Mouse (Mus musculus) Muller cell, postnatal 12 days (primary cell): ENCODE results near the gene Socs5.

Source experiments
- DNase-seq: peaks from one replicate; pipeline ENCODE4 v3.0.0-alpha.2; 2015; ENCODE audit errors: inconsistent ontology term

Gene Socs5

DNA sequence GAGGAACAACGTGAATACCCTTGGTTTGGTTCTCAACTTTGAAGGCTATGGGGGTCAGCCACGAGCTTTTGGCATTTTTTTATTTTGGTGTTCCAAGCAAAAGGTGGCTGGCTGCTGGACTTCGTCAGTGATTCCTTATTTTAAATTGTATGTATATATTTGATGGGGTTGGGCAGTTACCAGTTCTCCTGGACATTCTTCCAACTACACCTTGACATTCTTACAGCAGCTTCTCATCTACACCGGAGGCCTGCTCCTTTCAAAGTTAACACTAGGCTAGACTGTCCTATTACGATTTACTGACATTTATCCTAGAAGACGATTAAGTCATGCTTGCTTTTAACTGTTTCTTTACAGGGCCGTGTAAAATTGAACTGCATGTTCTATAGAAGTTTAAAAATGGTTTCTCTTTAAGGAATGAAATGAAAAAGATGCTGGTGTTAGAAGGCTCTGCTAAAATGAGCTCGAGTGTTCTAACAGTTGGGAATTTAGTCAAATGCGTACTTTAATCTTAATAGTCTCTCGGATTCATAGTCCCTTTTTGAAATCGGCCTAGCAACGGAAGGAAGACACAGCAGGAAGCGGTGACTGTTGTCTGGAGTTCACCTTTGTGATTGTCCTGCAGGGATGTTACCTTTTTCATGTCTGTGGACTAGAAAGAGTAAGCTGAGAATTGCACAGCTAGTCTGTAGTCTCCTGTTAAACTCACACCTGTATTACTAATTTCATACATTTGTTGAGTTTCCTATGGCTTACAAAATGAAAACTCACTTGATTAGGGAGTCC lies 1.2 kb downstream of the Socs5 start:
- DNase-seq: no peak

DNA sequence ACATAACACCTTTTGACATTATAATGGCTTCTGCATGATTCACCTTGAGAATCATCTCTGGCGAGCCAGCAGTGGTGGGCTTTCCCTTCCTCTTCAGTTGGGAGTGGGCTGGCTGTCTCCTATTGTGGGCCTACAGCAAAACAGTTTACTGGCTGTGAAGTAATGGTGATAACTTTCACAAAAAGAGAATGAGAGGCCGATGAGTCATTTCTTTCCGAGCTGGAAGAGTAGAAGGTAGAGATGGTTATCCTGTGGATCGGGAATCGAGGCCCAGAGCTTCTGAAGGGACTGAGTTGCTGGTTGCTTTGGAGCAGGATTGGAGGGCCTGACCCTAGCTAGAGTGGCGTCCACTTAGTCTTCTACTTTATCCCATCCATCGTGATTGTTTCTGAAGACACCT lies 2.0 kb downstream of the Socs5 start:
- DNase-seq: no peak

DNA sequence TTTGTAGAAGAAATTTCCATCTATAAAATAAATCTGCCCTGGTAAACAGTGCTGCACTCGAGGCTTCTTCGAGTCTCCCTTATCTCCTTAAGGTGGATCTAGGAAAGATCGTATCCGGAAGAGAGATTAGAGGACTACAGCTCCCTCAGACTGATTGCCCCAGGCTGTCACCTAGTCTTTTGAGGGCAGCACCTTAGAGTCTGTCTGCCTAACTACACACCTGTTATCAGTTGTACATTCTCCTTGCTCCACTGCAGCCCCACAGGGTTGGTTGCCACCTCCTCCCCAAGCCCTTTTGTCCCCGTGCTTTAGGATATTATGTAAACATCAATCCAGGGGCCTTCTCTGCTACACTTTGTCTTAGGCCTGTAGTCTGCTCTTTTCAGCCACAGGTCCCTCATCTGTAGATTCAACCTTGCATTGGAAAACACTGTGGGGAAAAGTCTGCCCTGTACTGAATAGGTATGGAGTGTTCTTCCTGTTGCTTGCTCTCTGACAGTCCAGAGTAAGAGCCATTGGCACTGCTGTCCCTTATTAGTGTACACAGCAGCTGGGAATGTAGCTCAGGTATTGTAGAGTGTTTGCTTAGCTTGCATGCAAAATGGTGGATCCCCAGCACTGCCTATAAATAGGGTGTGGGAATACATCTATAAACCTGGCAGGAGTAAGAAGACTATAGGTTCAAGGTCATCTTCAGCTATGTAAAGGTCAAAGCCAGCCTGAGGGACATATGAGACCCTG lies 5.5 kb downstream of the Socs5 start:
- DNase-seq: no peak

DNA sequence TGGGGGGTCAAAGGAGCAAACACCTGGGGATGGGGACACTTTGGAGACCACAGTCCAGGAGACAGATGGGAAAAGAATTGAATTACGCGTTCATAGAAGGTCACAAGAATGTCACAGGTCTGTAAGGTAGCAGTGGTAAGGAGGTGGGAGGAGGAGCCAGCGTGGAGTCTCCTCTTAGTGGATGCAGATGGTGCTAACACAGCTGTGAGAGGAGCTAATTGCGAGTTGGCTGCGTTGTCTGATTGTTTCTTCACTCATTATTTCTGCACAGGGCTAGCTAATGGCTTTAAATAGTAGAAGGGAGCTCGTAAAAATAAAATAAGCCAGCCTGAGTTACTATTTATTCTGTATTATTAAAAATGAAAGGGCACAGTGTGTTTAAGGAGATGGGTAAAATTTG lies 8.1 kb downstream of the Socs5 start:
- no peak for DNase-seq

DNA sequence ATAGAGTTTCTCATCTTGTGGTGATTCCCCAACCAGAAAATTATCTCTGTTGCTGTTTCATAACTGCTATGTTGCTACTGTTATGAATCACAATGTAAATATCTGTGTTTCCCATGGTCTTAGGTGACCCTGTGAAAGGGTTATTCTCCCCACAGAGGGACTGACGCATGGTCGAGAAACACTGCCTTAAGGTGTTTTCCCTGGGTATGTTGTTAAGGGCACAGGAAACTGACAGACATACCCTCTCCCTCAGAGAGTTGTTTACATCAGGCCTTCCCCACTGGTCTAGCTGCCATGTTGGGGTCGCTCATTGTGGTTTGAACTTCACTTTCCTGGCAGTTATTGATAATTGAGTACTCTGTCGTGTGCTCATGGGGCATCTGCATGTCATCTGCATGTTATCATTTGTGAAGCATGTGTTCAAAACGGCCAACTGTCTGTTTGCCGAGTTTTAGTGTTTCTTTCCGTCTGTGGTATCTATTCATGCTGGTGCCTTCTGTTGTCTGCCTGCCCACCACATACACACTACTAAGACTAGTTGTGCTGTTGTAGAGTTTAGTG lies 11.6 kb downstream of the Socs5 start:
- no peak for DNase-seq

DNA sequence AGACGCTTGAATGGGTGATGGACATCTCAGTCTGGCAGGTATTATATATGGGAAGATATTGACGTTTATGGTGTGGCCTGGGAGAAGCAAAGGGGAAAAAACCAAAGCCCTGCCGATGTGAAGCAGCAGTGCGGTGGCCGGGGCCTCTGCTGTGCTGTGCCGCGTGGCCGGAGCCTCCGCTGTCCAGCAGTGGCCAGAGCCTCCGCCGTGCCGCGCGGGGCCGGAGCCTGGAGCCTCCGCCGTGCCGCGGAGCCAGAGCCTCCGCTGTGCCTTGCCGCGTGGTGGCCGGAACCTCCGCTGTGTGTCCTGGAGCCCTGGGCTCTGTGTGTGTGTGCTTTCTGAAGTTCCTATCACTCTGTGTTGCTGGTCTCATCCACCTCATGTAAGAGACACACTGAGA lies 17.9 kb downstream of the Socs5 start:
- DNase-seq: no peak

DNA sequence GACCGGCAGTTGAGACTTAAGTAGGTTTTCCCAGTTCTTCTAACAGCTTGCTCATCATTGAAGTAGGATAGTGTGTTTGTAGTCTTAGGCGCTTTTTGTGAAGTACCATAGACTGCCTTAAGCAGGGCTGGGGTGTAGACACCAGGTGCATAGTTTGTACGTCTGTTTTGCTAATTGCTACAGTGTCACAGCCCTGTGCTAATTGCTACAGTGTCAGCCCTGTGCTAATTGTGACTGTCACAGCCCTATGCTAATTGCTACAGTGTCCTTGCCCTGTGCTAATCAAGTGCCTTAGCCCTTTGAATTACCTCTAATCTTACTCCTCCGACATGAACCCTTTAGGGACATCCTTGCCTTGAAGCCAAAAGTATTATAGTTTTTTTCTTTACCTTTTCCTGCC lies 24.8 kb downstream of the Socs5 start:
- no peak for DNase-seq

DNA sequence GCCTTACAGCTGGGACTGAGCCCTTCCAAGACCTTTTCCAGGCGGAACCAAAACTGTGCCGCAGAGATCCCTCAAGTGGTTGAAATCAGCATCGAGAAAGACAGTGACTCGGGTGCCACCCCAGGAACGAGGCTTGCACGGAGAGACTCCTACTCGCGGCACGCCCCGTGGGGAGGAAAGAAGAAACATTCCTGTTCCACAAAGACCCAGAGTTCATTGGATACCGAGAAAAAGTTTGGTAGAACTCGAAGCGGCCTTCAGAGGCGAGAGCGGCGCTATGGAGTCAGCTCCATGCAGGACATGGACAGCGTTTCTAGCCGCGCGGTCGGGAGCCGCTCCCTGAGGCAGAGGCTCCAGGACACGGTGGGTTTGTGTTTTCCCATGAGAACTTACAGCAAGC lies 26.3 kb downstream of the Socs5 start:
- DNase-seq: no peak

DNA sequence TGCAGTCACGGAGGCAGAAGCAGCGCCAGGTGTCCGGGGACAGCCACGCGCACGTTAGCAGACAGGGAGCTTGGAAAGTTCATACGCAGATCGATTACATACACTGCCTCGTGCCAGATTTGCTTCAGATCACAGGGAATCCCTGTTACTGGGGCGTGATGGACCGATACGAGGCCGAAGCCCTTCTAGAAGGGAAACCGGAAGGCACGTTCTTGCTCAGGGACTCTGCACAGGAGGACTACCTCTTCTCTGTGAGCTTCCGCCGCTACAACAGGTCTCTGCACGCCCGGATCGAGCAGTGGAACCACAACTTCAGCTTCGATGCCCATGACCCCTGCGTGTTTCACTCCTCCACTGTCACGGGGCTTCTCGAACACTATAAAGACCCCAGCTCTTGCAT lies 27.2 kb downstream of the Socs5 start:
- DNase-seq: no peak

DNA sequence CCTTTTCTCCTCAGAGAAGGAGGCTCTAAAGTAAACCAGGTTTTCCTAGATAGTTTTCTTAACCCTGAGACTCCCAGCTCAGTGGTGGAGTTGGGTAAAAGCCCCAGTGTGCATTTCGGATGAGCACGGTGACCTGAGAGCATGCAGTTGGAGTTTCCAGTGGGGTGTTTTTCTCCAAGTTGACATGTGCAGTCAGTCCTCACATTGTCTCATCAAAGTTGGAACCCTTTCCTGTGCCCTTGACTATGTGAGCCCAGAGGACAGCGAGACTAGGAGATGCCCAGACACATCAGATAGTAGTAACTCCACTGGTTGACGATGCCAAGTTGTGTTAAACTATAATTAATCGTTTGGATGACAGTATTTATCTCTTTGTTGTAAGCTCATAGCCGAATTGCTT lies 28.3 kb downstream of the Socs5 start:
- DNase-seq: no peak

DNA sequence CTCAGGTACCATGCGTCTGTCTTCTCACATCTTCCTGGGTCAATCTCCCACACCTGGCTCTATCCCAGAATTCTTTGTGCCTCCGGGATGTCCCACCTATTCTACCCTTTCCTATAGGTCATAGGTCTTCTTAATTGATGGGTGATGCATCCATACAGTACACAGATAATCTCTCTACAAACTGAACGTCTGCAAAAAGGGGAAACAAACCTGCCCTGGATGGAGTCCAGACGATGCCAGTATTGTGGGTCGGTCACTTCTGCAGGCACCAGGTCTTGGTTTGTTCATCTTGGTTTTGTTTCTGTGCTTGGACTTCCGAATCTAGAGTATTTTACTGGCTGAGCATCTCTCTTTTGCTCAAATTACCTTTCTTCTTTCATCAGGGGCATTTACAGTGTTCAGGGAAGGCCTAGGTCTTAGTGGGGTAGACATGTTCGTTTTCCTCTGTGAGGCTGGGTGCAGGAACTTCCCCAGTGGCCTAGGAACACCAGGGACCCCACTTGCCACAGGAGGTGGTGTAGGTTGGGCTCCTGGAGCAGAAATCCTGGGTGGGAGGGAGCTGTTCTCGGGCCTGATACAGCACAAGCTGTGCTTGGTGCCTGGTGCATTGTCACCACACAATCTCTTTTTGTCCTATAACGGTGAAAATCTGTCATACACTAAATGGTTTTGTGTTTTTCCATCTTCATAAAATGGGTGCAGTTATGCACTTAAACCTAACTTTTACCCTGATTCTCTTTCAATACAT lies 33.9 kb downstream of the Socs5 start:
- no peak for DNase-seq

DNA sequence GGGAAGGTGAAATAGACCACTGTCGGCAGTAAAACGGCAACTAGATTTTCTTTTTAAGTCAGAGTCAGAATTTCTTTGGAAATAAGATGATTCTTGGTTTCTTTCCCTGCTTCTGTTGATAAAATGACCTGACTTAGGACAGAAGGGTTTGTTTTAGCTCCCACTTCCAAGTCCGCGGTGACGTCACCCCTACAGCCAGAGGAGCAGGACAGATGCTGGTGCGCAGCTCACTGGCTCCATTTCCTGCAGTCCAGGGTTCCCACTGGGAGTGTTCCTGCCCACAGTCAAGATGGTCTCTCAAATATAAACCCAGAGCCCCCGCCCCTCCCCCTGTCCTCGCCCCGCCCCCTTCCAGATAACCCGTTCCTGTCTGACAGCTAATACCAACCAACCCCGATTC lies 34.8 kb downstream of the Socs5 start:
- peak; percentile 29 for DNase-seq

DNA sequence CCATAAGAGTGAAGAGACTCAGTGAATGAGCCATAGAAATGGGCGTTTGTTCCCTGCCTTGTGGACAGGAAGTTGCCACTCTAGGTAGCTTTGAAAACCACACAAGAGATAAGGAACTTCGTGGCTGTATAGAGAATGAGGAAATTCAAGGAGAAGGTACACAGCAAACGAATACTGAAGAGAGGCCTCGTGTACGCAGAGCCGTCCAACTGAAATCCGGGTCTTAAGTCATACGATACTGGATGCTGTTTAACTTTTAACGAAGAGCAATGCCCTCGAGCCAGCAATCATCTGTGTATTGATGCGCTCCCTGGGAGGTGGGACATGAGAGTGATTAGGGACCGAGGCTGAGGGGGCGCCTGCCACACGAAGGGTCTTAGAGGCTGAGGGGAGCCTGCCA lies 35.7 kb downstream of the Socs5 start:
- DNase-seq: no peak

DNA sequence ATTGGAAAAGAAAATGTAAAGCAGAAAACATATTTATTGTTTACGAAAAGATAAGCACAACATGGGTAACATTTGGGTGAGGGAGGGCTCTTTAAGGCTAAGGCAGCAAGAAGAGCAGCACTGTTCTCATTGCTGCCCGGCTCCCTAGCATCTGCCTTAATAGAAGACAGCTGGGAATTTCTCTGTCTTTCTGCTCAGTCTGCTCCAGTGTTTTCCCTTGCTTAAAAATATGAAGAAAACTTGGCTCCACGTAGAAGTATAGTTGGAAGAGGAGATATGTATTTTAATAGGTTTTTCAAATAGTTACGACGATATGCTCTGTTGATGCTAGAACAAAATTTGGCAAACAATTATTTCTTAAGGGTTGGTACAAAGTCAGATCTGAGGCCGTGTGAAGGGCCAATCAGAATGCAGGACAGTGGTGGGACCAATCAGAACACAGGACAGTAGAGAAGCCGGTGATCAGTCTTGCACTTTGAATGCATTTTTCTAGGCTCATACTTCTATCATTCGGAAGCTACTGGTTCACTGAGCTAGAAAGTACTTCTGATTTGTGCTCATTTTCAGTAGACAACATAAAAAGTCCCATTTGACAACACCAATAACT lies 39.0 kb downstream of the Socs5 start:
- no peak for DNase-seq

DNA sequence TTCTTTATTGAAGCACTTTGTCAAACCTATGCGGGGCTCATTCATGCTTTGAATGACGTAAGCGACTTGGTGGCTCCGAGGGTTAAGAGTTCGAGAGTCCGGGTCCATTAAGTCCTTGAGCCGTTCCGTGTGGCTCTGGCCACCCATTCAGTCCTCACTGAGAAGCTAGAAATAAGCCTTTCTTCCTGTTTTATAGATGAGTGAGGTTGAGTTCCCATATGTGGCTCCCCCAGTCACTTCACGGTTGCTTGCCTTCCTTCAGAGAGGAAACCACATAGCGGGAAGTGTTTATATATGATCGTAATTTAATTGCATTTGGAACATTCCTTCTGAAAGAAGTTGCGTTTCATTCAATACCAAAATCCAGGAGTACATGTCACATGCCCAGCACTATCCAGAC lies 42.3 kb downstream of the Socs5 start:
- DNase-seq: no peak

DNA sequence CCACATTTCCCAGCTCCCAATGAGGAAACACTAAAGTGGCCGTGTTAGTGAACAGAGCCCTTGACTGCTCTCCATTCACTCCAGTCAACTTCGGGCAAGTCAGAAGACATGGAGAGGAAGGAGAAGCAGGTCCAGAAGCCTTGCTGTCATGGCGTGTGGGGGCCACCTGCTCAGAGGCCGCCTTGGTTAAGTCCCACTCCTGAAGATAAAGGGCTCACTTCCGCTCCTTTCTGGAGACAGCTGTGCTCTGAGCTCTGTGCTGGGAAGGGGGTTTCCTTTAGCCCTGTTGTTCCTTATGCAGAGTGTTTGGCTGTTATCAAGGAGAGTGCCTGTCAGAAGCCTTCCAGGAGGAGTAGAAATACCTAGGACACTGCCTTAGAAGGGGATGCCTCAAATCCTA lies 45.5 kb downstream of the Socs5 start:
- DNase-seq: no peak

DNA sequence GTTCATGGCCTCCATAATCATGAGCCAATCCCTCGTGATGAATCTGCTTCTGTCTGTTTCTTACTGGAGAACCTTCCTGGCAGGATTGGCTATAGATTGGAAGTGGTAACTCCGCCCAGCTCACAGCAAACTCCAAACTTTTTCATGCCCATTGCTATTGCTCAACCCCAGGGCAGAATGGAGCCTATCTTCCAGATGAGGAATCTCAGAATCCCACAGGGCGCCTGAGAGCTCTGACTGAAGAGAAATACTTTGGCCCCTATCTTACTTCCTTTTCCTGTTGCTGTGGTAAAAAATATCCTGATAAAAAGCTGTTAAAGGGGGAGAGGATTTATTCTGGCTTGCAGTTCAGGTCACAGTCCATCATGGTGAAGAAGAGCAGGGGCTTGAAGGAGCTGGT lies 48.2 kb downstream of the Socs5 start:
- no peak for DNase-seq

DNA sequence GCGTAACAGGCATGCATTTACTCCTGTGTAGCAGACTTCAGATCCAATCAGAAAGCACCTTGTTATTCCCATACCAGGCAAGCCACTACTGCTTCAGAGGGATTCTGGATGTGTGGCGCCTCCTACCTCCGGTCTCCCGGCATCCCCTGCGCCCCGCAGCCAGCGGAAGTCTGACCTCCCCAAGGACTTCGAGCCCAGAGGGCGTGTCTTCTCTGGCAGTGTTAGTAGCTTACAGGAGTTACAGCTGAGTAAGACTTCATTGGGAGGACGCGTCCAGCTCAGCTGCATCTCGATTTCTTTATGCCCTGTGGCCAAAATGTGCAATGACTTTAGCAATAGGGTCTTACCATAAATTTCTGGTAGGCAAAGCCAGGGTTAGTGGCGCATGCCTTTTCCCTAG lies 50.3 kb downstream of the Socs5 start:
- no peak for DNase-seq

DNA sequence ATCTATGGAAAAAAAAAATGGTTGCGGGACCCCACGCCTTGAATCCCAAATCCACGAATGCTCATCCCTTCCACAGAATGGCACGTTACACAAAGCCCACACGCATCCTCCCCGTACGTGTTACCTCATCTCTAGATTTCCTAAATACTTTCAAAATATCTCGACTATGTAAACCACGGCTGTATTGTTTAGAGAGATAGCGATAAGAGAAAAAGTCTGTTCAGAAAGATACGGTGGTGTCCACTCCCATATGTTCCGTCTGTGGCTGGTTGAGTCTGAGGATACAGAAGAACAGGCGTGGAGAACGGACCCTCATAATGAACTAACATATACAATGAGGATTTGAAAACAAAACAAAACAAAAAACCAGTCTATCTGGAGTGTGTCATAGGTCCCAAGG lies 51.1 kb downstream of the Socs5 start:
- no peak for DNase-seq

DNA sequence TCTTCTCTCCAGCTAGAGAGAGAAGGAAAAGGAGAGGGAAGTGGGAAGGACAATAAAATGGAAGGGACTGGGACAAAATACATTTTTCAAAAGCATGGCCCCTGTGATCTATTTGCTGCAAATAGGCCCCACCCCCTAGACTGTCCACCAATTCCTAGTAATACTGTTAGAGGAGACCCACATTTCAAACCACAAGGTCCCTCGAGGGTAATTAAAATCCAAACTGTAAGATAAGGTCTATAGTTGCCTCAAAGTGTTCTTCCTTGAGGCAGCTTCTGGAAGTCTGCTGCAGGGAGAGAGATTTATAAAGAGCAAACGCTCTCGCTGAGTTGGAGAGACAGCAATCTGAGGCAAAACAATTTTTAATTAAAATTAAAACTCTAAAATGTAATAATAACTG lies 52.8 kb downstream of the Socs5 start:
- no peak for DNase-seq

DNA sequence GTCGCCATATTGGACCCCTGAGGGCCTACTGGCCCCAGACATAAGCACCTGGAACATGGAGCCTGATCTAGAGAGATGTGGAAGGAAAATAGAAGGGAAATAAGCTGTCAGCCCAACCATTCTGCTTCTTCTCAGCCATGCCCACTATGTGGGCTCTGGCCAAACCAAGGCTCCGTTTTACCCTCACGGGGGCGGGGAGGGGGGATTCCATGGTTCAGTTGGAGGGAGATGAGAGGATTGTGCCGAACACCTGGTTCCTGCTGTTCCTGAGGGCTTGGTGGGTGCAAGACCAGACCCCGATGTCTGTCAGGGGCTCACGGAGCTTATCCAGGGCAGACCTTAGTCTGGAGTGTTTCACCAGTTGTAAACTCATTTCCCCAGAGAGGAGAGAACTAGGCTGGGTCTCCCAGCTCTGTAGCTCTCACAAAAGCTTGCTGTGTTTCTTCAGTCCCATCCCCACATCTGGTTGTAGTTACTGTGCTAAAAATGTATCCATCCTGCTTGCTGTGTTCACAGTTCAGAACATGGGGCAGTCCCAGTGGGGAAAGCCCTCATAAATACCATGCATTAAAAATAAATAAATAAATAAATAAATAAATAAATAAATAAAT lies 56.9 kb downstream of the Socs5 start:
- no peak for DNase-seq

DNA sequence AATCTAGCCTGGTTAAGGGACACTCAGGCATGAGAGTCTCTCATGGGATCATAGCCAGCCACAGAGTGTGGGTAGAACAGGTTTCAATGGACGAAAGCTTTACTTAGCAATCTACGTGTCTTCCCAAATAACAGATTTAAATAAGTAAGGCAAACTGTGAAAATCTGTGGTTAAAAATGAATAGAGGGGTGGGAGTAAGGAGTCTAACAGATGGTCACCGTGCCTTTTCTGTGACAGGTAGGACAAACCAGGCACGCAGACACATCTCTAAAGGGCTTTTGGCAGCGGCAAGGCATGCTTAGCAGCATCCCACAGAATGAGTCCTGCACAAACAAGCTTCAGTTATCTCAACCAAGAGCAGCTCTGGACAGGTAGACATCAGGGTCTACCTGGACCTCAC lies 59.9 kb downstream of the Socs5 start:
- DNase-seq: no peak
